Mouse (Mus musculus): ENCODE measurements at regions not wholly inside any gene's neighbourhood (a gene's known extent, or its start where the extent isn't known, plus 50 kb on each side); places are given as distances from the start of the nearest gene placed in this dataset.

GRCm38 (mm10) chr7:133376833-133377484 is 225.0 kb downstream of the Tex36 start:
- no peak for DNase-seq (ENCODE audit: low spot score in 2 of 2)

- DNase-seq (ENCODE audit: low spot score in 2 of 2) = no peak
Observed at GRCm38 (mm10) chr7:133372695-133373094, 229.3 kb downstream of the Tex36 start.

GRCm38 (mm10) chr7:133370542-133370941 is 231.4 kb downstream of the Tex36 start:
- DNase-seq (ENCODE audit: low spot score in 2 of 2) = no peak

GRCm38 (mm10) chr7:133364601-133365000 is 237.4 kb downstream of the Tex36 start:
- DNase-seq (ENCODE audit: low spot score in 2 of 2) = no peak

GRCm38 (mm10) chr7:133328717-133329116 is 204.6 kb upstream of the Ctbp2 start:
- DNase-seq (ENCODE audit: low spot score in 2 of 2) = no peak

- no peak for DNase-seq (ENCODE audit: low spot score in 2 of 2)
Observed at GRCm38 (mm10) chr7:133325548-133326190, 201.5 kb upstream of the Ctbp2 start.

- no peak for DNase-seq (ENCODE audit: low spot score in 2 of 2)
Observed at GRCm38 (mm10) chr7:133323955-133324354, 199.8 kb upstream of the Ctbp2 start.

- no peak for DNase-seq (ENCODE audit: low spot score in 2 of 2)
Observed at GRCm38 (mm10) chr7:133317511-133317910, 193.4 kb upstream of the Ctbp2 start.

- DNase-seq (ENCODE audit: low spot score in 2 of 2) = peak in 1 of 2 experiments; percentile 8
Observed at GRCm38 (mm10) chr7:133316701-133317475, 192.7 kb upstream of the Ctbp2 start.

GRCm38 (mm10) chr7:133315197-133316029 is 191.3 kb upstream of the Ctbp2 start:
- no peak for DNase-seq (ENCODE audit: low spot score in 2 of 2)

GRCm38 (mm10) chr7:133313115-133313514 is 189.0 kb upstream of the Ctbp2 start:
- DNase-seq (ENCODE audit: low spot score in 2 of 2) = peak in 1 of 2 experiments; percentile 13

GRCm38 (mm10) chr7:133311116-133311801 is 187.1 kb upstream of the Ctbp2 start:
- DNase-seq (ENCODE audit: low spot score in 2 of 2) = no peak

- DNase-seq (ENCODE audit: low spot score in 2 of 2) = no peak
Observed at GRCm38 (mm10) chr7:133304461-133304860, 180.3 kb upstream of the Ctbp2 start.

- DNase-seq (ENCODE audit: low spot score in 2 of 2) = no peak
Observed at GRCm38 (mm10) chr7:133290471-133290870, 166.3 kb upstream of the Ctbp2 start.

- DNase-seq (ENCODE audit: low spot score in 2 of 2) = peak in 1 of 2 experiments; percentile 9
Observed at GRCm38 (mm10) chr7:133288236-133288635, 164.1 kb upstream of the Ctbp2 start.

GRCm38 (mm10) chr7:133286836-133287235 is 162.7 kb upstream of the Ctbp2 start:
- DNase-seq (ENCODE audit: low spot score in 2 of 2) = peak in 1 of 2 experiments; percentile 33

GRCm38 (mm10) chr7:133286216-133286615 is 162.1 kb upstream of the Ctbp2 start:
- DNase-seq (ENCODE audit: low spot score in 2 of 2) = no peak

GRCm38 (mm10) chr7:133262161-133262560 is 138.0 kb upstream of the Ctbp2 start:
- DNase-seq (ENCODE audit: low spot score in 2 of 2) = no peak

GRCm38 (mm10) chr7:133259143-133259542 is 135.0 kb upstream of the Ctbp2 start:
- DNase-seq (ENCODE audit: low spot score in 2 of 2) = no peak

GRCm38 (mm10) chr7:133256831-133257230 is 132.7 kb upstream of the Ctbp2 start:
- no peak for DNase-seq (ENCODE audit: low spot score in 2 of 2)

- DNase-seq (ENCODE audit: low spot score in 2 of 2) = no peak
Observed at GRCm38 (mm10) chr7:133244601-133245000, 120.4 kb upstream of the Ctbp2 start.

Data from cerebellum, postnatal 4 days (tissue).